Mouse (Mus musculus) kidney, postnatal 36 days (tissue): ENCODE data around the gene Pus10.

ENCODE experiments used
- DNase-seq, 2 experiments: peaks; one replicate each; pipeline ENCODE4 v3.0.0; 2021 to 2022; ENCODE audit warnings: mixed read lengths in 2 of 2

Gene Pus10

GRCm38 (mm10) chr11:23767928-23768327 is 102.5 kb downstream of the Pus10 start:
- DNase-seq = no peak

GRCm38 (mm10) chr11:23769033-23769432 is 103.6 kb downstream of the Pus10 start:
- DNase-seq = no peak

- DNase-seq = peak; percentile 19 to 51
These were observed 104.4 kb downstream of the Pus10 start for GRCm38 (mm10) chr11:23769686-23770509.

- DNase-seq = no peak
These were observed 105.0 kb downstream of the Pus10 start for GRCm38 (mm10) chr11:23770510-23770759.

- peak; percentile 94 for DNase-seq
These were observed 105.5 kb downstream of the Pus10 start, which contains the start of gene Rel for GRCm38 (mm10) chr11:23770760-23771506. Gene Rel, minus strand, starts transcription at chr11:23770970.

GRCm38 (mm10) chr11:23771507-23772097 is 106.1 kb downstream of the Pus10 start:
- DNase-seq = peak in 1 of 2 experiments; percentile 6

- DNase-seq = no peak
These were observed 107.0 kb downstream of the Pus10 start for GRCm38 (mm10) chr11:23772471-23772870.

- no peak for DNase-seq
These were observed 113.3 kb downstream of the Pus10 start for GRCm38 (mm10) chr11:23778787-23779201.

GRCm38 (mm10) chr11:23782038-23782437 is 116.6 kb downstream of the Pus10 start:
- no peak for DNase-seq
